Mouse (Mus musculus) embryonic facial prominence, embryonic 10.5 days (tissue): Measurements from ENCODE around the gene Rasal2. TPM values are rescaled to one million over a fixed set of nuclear protein-coding genes. Genes with fewer than 3 reads are reported as not detected.

Experiments
- DNase-seq: peaks from one replicate; pipeline ENCODE4 v3.0.0-alpha.2; 2017; ENCODE audit warnings: low spot score
- H3K27ac ChIP-seq: fragments of 300-500 bp; sonication (generic); replicated peaks from 2 replicates; pipeline ENCODE4 v1.5.1; 2016; ENCODE audit warnings: mild to moderate bottlenecking
- H3K27me3 ChIP-seq: fragments of 300-500 bp; sonication (generic); replicated peaks from 2 replicates; pipeline ENCODE4 v1.6.1; 2016; ENCODE audit warnings: low read depth, mild to moderate bottlenecking; ENCODE audit not compliant: poor library complexity, severe bottlenecking
- H3K36me3 ChIP-seq: fragments of 300-500 bp; sonication (generic); replicated peaks from 2 replicates; pipeline ENCODE4 v1.6.1; 2016; ENCODE audit warnings: mild to moderate bottlenecking, moderate library complexity
- H3K4me1 ChIP-seq: fragments of 300-500 bp; sonication (generic); 2 replicates; pipeline ENCODE4 v1.6.1; 2016
- H3K4me3 ChIP-seq: fragments of 300-500 bp; sonication (generic); 2 replicates; pipeline ENCODE4 v1.5.1; 2016; ENCODE audit warnings: mild to moderate bottlenecking, moderate library complexity
- H3K9me3 ChIP-seq: fragments of 300-500 bp; sonication (generic); 2 replicates; pipeline ENCODE4 v1.6.1; 2016; ENCODE audit warnings: mild to moderate bottlenecking
- WGBS: fragments of 180-500 bp; shearing (Covaris S2); methylation state at CpG from one replicate; pipeline ENCODE4 v1.1.7; 2016; 5-methylcytosine and 5-hydroxymethylcytosine counted together
- polyA plus RNA-seq: library from polyadenylated mRNA; unstranded; fragments of >200 nt; fragmentation: Nextera tagmentation; extraction: Ambion mirVana; gene quantifications from 2 replicates; pipeline ENCODE4 v1.2.1, GENCODE M21; 2016

Gene Rasal2
- polyA plus RNA-seq, 1 experiment from 2014 or later: 9.0 TPM

DNA sequence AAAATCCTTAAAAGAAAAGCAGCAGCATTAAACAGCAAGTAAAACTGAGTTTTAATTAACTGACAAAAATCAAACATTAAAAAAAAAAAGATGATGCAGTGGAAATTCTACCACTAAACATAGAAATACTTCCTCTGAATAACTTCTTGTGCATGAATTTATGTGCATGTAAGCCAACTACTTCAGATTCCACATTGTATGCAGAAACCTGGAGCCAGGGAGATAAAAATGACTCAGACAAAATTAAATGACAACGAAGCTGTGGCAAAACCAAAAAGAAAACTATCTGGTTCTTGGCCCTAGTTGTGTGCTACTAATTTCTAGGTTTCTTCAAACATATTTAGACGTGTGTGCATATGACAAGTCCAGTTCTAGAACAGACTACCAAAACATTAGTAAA, 2.7 kb downstream of the Rasal2 start:
- H3K36me3 ChIP-seq: 0 out of 2 replicates have a peak, but pooled peaks cover under 1% of the 10 kb centered on the region
- no peaks in the 10 kb centered on the region for H3K9me3 ChIP-seq
- H3K27me3 ChIP-seq: no peaks in the 10 kb centered on the region
- no peak overlapping the region for H3K4me3 ChIP-seq
- no peak overlapping the region for H3K27ac ChIP-seq
- DNase-seq: no peak
- peaks cover 21% of the 10 kb centered on the region for H3K4me1 ChIP-seq
- WGBS: 84% methylated on average over 2 of the region's 2 CpGs

- Histone ChIP-seq H3K9me3 (no peaks in the 10 kb centered on the region), H3K36me3 (no peaks in the 10 kb centered on the region), H3K27ac (no peak overlapping the region), H3K4me3 (no peak overlapping the region), H3K4me1 (no peaks in the 10 kb centered on the region), H3K27me3 (no peaks in the 10 kb centered on the region)
- WGBS: 71% methylated on average over 4 of the region's 4 CpGs
- DNase-seq: no peak
These were observed 24.4 kb downstream of the Rasal2 start for GRCm38 (mm10) chr1:157388027-157388426.

DNA sequence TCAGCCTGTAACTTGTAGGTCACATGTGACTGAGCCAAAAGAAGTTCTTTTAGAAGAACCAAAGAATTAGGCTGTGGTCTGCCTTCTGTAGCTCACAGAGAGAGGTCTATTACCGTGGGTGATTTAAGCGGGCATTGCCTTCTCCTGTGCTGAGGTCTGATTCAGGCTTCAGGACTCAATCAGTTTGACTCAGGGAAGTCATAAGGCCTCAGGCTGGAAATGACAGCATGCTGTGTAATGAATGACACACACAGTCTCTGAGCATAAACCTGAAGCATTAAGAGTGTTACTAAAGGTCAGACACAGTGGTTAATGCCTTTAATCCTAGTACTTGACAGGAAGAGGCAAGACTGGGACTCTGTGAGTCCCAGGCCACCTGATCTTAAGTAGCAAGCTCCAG, 31.7 kb downstream of the Rasal2 start:
- Histone ChIP-seq H3K9me3 (no peaks in the 10 kb centered on the region), H3K4me3 (no peak overlapping the region), H3K4me1 (peaks cover 4% of the 10 kb centered on the region), H3K36me3 (no peaks in the 10 kb centered on the region), H3K27ac (no peak overlapping the region), H3K27me3 (no peaks in the 10 kb centered on the region)
- DNase-seq: no peak
- 38% methylated on average over 2 of the region's 2 CpGs for WGBS

DNA sequence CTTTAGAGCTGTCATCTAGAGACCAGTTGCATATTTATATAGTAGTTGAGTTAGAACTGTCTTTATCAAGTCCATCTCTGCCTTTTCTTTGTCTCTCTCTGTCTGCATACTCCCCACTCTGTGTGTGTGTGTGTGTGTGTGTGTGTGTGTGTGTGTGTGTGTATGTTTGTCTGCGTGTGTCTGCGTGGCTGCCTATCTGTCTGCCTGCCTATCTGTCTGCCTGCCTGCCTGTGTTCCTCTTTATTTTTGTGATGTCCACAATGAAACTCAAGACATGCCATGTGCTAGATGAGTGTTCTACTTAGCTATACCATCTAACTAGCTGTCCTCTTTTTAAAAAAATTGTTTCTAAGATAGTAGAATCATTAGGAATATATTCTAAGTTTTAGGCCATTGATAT, 42.0 kb downstream of the Rasal2 start:
- DNase-seq: no peak

GRCm38 (mm10) chr1:157368316-157368715, 44.1 kb downstream of the Rasal2 start:
- Histone ChIP-seq H3K36me3 (no peaks in the 10 kb centered on the region), H3K4me1 (no peaks in the 10 kb centered on the region), H3K4me3 (no peak overlapping the region), H3K27ac (no peak overlapping the region), H3K9me3 (no peaks in the 10 kb centered on the region), H3K27me3 (no peaks in the 10 kb centered on the region)
- no peak for DNase-seq
- 82% methylated on average over 5 of the region's 5 CpGs for WGBS

More for the DNA sequence above, 42.0 kb downstream of the Rasal2 start:
- no peaks in the 10 kb centered on the region for H3K4me1 ChIP-seq
- no peaks in the 10 kb centered on the region for H3K27me3 ChIP-seq
- WGBS: 77% methylated on average over 2 of the region's 2 CpGs
- H3K9me3 ChIP-seq: no peaks in the 10 kb centered on the region
- H3K27ac ChIP-seq: no peak overlapping the region
- H3K4me3 ChIP-seq: no peak overlapping the region
- no peaks in the 10 kb centered on the region for H3K36me3 ChIP-seq

DNA sequence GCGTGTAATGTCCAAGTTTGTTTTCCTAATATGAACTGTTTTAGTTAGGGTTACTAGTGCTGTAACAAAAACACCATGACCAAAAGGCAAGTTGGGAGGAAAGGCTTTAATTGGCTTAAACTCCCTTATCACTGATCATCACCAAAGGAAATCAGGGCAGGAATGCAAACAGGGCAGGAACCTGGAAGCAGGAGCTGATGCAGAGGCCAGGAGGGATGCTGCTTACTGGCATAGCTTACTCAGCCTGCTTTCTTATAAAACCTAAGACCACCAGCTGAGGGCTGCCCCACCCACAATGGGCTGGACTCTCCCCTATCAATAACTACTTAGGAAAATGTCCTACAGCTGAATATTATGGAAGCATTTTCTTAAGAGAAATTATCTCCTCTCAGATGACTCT, 65.7 kb downstream of the Rasal2 start:
- WGBS: 72% methylated on average over 1 of the region's 1 CpGs
- Histone ChIP-seq H3K9me3 (no peaks in the 10 kb centered on the region), H3K4me1 (no peaks in the 10 kb centered on the region), H3K4me3 (no peak overlapping the region), H3K36me3 (no peaks in the 10 kb centered on the region), H3K27ac (no peak overlapping the region), H3K27me3 (no peaks in the 10 kb centered on the region)
- no peak for DNase-seq

- no peaks in the 10 kb centered on the region for H3K27me3 ChIP-seq
- no peaks in the 10 kb centered on the region for H3K4me1 ChIP-seq
- H3K27ac ChIP-seq: no peak overlapping the region
- DNase-seq: no peak
- H3K36me3 ChIP-seq: no peaks in the 10 kb centered on the region
- H3K4me3 ChIP-seq: no peak overlapping the region
- no peaks in the 10 kb centered on the region for H3K9me3 ChIP-seq
These were observed 68.9 kb downstream of the Rasal2 start for GRCm38 (mm10) chr1:157343519-157343918.

- Histone ChIP-seq H3K4me3 (no peak overlapping the region), H3K27me3 (no peaks in the 10 kb centered on the region), H3K4me1 (no peaks in the 10 kb centered on the region), H3K36me3 (no peaks in the 10 kb centered on the region), H3K9me3 (no peaks in the 10 kb centered on the region), H3K27ac (no peak overlapping the region)
- WGBS: 76% methylated on average over 3 of the region's 3 CpGs
- no peak for DNase-seq
These were observed 77.6 kb downstream of the Rasal2 start for GRCm38 (mm10) chr1:157334834-157335233.

GRCm38 (mm10) chr1:157328068-157328467, 84.3 kb downstream of the Rasal2 start:
- peaks cover 4% of the 10 kb centered on the region; the same call in 1 of the 2 replicates for H3K4me1 ChIP-seq
- H3K36me3 ChIP-seq: no peaks in the 10 kb centered on the region
- no peak for DNase-seq
- H3K27ac ChIP-seq: no peak overlapping the region
- no peak overlapping the region for H3K4me3 ChIP-seq
- H3K9me3 ChIP-seq: no peaks in the 10 kb centered on the region
- no peaks in the 10 kb centered on the region for H3K27me3 ChIP-seq

DNA sequence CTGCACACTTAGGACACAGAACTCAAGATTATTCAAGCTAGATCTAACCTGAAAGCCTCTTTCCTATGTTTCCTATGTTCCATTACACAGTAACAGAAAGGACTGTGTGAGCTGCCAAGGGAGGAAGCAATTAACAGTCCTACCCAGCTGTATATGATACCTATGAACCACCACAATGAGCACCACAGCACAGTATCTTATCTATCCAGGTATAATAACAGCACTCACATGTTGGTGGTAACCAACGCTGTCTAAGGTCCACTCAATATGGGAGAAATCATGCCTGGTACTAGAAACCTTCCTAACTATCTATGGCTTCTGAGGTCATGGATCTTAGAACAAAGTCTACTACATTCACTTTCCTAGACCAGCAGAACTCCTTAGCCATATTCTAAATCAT, 89.3 kb downstream of the Rasal2 start:
- Histone ChIP-seq H3K36me3 (no peaks in the 10 kb centered on the region), H3K4me1 (peaks cover 4% of the 10 kb centered on the region; the same call in 1 of the 2 replicates), H3K9me3 (no peaks in the 10 kb centered on the region), H3K4me3 (no peak overlapping the region), H3K27ac (no peak overlapping the region), H3K27me3 (no peaks in the 10 kb centered on the region)
- WGBS: 93% methylated on average over 1 of the region's 1 CpGs
- DNase-seq: no peak

DNA sequence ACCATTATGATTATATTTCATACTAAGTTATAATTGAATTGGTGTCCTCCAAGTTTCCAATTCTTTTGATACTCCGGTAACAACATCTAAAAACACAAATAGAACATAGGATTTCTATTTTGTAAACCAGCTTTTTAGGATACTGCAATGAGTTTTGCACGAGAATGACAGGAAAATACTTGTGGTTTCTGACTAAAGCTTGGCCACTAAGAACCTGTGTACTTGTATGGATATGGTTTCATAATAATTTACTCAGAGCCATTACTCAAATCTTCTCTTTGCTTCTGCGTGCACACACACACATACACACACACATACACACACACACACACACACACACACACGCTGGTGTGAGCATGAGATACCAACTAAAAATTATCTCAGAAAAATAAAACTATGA, 93.5 kb downstream of the Rasal2 start:
- no peak for DNase-seq
- Histone ChIP-seq H3K4me3 (no peak overlapping the region), H3K27ac (no peak overlapping the region), H3K4me1 (no peaks in the 10 kb centered on the region), H3K36me3 (no peaks in the 10 kb centered on the region), H3K9me3 (no peaks in the 10 kb centered on the region), H3K27me3 (no peaks in the 10 kb centered on the region)
- 93% methylated on average over 4 of the region's 4 CpGs for WGBS

- H3K27me3 ChIP-seq: no peaks in the 10 kb centered on the region
- H3K36me3 ChIP-seq: peaks cover 8% of the 10 kb centered on the region; the same call in 1 of the 2 replicates
- no peak for DNase-seq
- no peak overlapping the region for H3K4me3 ChIP-seq
- no peaks in the 10 kb centered on the region for H3K4me1 ChIP-seq
- 88% methylated on average over 1 of the region's 1 CpGs for WGBS
- H3K27ac ChIP-seq: no peak overlapping the region
- no peaks in the 10 kb centered on the region for H3K9me3 ChIP-seq
These were observed 111.1 kb downstream of the Rasal2 start for GRCm38 (mm10) chr1:157301266-157301665.

DNA sequence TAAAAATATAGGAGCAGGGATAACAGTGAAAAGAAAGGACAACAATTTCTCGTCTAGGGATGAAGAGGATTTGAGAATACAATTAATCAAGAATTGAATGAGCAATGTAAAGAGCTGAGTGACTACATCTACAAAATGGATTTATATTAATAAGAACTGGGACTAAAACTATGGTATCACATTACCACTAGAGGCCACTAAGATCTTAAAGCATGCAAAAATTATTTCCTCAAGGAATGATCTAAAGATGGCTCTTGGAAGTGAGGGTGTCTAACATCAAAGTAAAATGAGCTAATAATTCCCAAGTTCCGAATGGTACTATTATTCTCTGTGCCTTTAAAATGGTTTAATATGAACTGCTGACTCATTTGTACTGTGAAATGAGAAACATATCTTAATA, 112.8 kb downstream of the Rasal2 start:
- Histone ChIP-seq H3K27ac (no peak overlapping the region), H3K27me3 (no peaks in the 10 kb centered on the region), H3K36me3 (peaks cover 8% of the 10 kb centered on the region; the same call in 1 of the 2 replicates), H3K4me1 (no peaks in the 10 kb centered on the region), H3K9me3 (no peaks in the 10 kb centered on the region), H3K4me3 (no peak overlapping the region)
- no peak for DNase-seq
- 89% methylated on average over 2 of the region's 2 CpGs for WGBS

GRCm38 (mm10) chr1:157298990-157299389, 113.4 kb downstream of the Rasal2 start:
- no peak for DNase-seq
- 86% methylated on average over 2 of the region's 2 CpGs for WGBS
- Histone ChIP-seq H3K4me3 (no peak overlapping the region), H3K9me3 (no peaks in the 10 kb centered on the region), H3K4me1 (no peaks in the 10 kb centered on the region), H3K36me3 (peaks cover 8% of the 10 kb centered on the region; the same call in 1 of the 2 replicates), H3K27me3 (no peaks in the 10 kb centered on the region), H3K27ac (no peak overlapping the region)
